Mouse (Mus musculus): ENCODE measurements around the gene Fbxw8. TPM values are rescaled to one million over a fixed set of nuclear protein-coding genes. Genes with fewer than 3 reads are reported as not detected.

Fbxw8 gene
- total RNA-seq, 4 experiments from 2014 or later: 30.5 to 33.5 (median 31.6) TPM

DNA sequence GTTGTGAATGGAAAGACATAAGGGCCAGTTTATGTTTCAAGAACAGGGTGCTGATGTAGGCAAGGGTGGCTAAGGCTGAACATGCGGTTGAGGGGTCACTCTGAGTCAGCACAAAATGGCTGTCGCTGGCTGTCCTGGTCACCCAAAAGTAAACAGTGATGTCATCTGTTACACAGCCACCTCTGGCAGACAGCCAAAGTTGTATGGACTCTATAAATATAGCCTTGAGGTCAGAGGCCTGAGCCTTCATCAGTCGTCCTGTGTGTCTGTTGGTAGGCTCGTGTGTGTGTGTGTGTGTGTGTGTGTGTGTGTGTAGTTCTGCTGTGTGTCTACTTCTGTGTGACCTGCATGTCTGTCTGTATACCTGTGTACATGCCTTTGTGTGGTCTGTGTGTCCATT lies 1.7 kb upstream of the Fbxw8 start:
- DNase-seq (ENCODE audit: low spot score in 2 of 2): no peak

DNA sequence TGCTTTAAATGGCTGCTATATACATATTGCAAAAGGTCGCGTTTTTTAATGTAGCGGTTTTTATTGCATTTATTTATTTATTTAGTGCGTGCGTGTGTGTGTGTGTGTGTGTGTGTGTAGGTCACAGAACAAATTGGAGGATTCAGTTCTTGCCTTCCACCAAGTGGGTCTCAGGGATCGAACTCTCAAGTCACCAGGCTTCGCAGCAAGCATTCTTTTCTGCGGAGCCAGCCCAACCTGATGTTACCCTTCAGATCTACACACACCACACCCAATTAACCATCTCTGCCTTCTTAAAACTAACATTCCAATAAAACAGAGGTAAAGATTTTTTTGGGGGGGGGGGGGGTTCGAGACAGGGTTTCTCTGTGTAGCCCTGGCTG lies 292 bp upstream of the Fbxw8 start:
- DNase-seq (ENCODE audit: low spot score in 2 of 2): no peak

DNA sequence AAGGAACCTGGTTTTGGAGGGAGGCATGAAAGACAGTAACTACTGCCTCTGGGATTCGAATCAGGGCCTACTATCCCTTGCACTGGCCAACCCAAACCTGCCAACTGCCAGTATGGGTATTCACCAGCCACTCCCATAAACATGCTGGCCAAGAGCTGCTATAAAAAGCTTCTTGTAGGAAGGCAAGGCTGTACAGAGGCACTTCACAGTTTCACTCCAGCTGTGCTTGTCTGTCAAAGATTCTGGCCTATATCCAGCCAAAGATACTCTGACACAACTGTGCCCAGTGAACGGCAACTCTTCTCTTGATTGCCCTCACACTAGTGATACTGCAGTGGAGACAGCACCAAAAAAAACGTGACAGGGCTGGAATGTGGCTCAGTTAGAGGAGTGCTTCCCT lies 5.6 kb downstream of the Fbxw8 start:
- DNase-seq (ENCODE audit: low spot score in 2 of 2): no peak

DNA sequence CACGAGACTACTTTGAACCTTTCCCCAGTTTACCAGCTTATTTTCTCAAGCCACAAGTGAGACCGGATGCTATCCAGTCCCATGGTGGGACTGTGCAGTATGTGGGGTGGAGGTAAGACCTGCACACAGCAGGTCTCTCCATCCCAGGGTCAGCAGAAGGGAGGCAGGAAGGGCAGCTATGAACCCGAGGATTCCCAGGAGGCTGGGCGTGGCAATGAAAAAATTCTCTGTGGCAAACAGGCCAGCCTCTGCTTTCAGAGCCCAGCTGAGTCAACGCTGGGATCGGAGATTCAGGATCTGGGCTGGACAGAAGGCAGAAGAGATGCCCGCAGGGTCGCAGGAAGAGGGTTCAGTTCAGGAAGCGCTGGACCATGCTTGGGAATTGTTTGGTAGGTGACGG lies 8.0 kb downstream of the Fbxw8 start:
- no peak for DNase-seq (ENCODE audit: low spot score in 2 of 2)

DNA sequence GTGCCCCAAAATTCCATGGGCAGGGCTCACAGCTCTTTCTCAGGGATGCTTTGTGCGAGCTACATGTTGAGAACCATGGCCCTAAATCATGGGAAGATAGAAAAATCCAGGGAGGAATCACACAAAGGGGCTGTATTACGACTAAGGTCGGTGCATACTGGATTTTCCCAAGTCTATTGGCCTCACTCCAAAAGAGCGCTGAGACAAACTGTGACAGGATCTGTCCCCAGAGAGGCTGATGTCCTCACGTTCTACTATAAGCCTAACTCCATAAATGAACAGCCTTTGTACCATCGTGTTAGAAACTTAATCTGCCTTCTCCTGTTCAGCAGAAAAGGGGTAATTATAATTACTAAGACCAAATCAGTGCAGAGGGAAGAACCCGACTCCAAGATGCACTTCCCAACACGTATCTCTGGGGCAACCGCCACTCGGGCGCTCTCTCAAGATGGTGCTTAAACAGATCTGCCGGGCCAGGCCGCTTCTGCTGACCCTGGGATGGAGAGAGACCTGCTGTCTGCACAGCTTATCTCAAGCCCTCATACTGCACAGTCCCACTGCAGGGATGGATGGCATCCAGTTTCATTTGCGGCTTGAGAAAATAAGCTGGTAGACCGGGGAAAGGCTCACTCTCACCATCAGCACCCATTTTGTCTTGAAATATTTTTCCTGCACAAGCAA lies 9.1 kb downstream of the Fbxw8 start:
- no peak for DNase-seq (ENCODE audit: low spot score in 2 of 2)

DNA sequence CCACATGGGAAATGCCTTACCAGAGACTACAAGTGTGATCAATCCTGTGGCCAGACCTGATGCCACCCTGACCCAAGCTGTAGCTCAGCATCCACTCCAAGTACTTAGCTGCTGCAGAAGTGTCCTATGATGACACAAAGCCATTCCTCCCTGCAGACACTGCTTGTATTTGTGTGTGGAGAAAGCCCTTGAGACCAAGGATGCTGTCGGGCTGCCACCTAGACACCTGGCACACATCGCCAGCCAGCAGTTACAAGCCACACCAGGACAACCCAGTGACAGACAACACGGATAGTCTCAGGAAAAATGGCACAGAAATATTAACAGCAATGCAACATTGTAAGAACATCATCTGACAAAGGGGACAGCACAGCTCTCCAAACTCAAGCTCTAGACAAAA lies 9.8 kb downstream of the Fbxw8 start:
- DNase-seq (ENCODE audit: low spot score in 2 of 2): no peak

DNA sequence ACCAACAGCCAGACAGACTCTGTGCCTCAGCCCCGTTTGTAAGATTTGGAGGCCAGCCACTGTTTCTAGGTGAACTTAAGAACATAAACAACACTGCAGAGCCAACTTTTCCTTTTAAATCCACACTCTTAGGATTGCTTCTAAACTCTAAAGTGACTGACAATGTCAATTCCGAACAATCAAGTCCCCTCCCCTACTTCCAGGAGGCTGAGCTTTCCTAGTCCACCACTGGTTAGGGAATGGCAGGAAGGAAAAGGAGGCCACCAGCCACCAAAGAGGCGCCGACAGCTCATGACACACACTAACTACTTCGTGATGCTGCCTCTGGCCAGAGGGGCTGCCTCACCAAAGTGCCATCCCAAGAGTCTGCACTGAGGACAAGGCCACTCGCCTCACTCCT lies 10.5 kb downstream of the Fbxw8 start:
- DNase-seq (ENCODE audit: low spot score in 2 of 2): no peak

DNA sequence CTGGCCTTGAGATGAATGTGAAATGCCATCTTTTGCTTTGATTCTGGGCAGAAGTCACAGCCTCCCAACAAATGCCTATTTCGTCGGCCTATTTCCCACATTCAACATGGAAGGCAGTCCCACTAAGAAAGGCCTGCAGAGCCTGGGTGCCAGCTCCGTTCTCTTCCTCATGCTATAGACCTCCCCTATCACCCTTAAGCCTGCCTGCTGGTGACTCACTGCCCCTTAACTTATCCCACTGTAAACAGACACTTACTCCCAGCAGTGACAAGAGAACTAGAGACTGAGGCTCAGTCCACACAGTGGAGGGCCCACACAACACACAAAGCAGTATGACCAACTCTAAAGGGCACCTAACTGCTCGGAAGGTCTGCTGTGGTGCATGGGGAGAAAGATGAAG lies 10.9 kb downstream of the Fbxw8 start:
- no peak for DNase-seq (ENCODE audit: low spot score in 2 of 2)

DNA sequence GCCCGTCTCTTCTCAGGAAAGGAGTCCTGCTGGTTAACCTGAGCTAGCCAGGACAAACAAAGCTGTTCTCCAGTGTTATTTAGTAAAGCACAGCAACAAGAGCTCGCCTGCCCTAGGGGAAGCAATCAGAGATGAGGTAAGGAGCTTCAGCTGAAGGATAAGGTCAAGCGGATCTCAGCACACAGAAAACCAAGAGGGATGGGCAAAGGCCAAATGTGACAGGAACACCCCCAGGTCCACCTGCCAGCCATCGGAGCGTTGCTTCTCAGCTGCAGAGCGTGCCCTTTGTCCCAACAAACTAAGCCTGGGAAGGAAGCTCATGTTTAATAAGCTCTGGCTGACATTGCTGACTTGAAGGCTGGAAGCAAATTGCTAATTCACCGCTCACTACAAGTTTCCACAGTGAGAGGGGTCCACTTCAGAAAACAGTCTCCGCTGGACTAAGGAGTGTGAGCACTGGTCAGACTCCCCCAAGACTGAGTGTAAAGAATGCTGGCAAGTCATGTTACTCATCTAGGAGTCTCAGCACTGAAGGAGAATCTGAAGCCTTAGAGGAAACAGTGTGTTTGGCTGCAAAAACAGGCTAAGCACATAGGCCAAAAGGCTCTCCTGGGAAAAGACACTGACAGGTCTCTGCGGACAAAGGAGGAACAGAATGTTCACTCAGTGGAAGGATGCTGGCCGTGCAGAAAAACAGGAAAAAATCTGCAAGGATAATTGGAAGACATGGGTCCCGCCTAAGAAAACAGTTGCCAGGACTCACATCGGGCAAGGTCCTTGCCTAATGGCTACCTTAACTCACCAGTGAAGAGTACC lies 11.8 kb downstream of the Fbxw8 start:
- DNase-seq (ENCODE audit: low spot score in 2 of 2): no peak

DNA sequence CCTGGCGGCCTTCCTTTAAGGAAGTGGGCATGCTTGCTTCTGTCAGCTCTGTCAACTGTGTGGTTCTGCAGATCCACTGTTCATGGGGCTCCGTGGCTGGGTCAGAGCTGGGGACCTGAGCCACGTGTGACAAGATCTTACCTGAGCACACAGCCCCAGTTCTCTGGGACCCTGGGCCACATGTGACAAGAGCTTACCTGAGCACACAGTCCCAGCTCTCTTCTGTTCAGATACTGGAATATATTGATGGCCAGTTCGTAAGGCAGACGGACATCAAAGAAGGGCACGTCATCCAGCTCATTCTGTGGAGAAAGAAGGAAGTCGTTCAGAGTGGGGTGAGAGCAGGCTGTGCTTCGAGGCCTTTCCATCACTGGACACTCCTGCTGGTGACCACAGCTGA lies 12.8 kb downstream of the Fbxw8 start:
- DNase-seq (ENCODE audit: low spot score in 2 of 2): no peak

DNA sequence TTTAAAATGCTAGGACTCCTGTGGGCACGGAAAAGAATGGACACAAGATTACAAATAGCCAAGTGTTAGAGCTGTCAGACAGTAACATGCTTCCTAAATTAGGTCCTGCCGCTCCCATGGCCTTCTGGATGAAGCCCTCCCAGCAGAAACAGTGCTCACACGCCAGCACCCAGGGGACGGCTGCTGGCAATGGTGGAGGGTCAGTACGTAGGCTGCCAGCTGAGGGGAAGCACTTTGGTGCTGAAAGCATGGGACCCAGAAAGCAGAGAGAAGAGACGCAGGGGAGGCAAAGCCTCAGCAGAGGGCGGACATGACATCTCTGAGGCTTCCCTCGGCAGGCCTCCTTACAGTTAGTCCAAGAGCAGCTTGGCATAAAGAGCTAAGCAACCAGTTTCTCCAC lies 15.6 kb downstream of the Fbxw8 start:
- DNase-seq (ENCODE audit: low spot score in 2 of 2): no peak

DNA sequence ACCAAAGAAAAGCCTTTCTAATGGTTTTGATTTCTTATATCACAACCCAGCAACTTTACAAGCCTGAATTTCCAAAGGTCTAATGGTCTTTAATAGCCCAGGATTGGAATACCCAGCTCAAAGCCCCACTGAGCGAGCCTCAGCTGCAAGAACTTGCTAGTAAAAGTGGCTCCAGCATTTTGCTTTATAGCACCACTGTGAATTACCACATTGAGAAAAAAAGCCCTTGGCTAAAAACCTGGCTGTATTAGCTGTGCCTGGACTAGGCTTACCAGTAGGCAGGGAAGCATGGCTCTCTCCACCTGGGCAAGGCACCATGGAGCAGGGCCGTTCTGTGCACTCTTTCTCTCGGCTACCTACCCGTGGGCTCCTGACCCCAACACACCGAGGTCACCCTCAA lies 18.9 kb downstream of the Fbxw8 start:
- DNase-seq (ENCODE audit: low spot score in 2 of 2): no peak

DNA sequence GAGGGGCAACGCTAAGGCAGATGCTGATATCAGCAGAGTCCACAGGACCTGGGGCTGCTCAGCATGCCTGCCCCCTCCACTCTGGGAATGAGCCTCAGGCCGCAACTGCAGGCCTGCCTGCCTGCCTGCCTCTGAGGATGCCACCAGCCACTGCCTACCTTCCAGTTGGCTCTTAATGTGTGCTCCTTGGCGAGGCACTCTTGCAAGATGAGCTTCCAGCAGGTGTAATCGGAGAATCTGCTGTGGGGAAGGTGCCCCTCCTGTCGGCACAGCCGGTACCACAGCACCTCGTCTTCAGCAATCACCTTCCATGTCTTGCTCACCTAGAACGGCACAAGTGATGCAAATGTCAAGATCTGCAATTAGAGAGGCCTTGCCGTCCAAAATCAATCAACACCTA lies 26.6 kb downstream of the Fbxw8 start:
- DNase-seq (ENCODE audit: low spot score in 2 of 2): no peak

DNA sequence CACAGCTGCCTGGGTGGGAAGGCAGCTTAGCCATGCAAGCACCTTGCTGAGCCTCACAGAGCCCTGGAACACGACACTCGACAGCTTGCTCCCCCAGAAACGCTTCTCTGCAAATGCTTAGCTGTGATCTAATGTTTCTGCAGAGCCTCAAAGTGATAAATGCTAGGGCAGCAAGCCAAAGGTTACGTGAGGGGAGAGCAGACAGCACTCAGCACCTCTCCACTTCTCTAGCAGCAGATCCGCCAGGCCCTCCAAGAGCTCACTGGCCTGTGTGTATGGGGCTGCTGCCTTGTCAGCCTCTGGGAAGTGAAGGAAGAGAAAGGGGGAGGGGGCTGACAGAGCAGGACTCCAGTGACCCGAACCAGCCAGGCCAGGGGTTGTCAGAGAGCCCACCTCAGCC lies 27.1 kb downstream of the Fbxw8 start:
- DNase-seq (ENCODE audit: low spot score in 2 of 2): no peak

DNA sequence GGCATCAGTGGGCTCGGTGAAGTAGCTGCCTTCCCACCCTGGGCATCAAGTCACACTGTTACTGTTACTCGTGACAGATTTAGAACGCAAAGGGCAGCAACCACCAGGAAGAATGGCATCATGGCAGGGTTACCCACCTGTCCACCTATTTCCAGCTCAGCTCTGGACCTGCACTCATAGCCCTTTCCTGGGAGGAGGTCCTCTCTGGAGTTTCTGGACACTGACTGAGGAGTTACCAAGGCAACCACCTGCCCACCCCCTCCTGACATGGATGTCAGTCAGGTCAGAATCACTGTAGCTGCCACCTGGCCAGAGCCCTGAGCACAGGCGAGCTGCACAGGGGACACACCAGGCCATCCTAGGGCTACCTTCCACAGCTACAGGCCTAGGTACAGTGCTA lies 28.6 kb downstream of the Fbxw8 start:
- DNase-seq (ENCODE audit: low spot score in 2 of 2): no peak

DNA sequence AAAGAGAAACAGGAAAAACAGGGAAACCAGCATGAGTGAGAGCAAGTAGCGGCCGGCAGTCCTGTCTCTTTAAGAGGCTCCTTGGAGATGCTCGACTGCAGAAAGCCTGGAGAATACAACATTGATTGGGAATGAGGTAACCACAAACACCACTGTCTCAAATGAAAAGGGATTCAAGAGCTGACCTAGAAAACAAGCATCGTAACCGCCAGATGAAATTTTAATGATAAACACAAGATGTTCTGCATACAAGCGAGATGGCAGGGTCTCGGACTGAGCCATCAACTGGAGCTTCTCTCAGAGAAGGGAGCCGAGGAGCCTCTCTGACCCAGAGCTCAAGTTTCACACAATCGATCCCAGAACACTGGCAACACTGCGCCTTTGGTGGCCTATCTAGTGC lies 32.2 kb downstream of the Fbxw8 start:
- DNase-seq (ENCODE audit: low spot score in 2 of 2): no peak

DNA sequence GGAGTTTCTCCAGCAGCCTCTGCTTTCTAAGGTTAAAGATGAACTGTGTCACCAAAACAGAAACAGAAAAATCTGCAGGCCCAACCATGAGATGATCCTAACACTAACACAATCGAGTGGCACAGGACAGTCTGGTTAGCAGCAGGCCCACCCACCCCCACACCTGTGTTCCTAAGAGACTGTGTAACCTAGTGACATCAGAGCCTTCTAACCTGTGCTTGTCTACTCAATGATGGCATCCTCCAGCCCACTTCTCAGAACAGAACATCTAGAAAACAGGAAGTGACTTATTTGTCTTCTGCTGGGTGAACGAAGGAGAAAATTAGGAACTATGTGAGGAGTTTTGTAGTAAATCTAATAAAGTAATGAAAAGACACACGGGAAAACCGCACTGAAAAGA lies 33.3 kb downstream of the Fbxw8 start:
- DNase-seq (ENCODE audit: low spot score in 2 of 2): no peak

DNA sequence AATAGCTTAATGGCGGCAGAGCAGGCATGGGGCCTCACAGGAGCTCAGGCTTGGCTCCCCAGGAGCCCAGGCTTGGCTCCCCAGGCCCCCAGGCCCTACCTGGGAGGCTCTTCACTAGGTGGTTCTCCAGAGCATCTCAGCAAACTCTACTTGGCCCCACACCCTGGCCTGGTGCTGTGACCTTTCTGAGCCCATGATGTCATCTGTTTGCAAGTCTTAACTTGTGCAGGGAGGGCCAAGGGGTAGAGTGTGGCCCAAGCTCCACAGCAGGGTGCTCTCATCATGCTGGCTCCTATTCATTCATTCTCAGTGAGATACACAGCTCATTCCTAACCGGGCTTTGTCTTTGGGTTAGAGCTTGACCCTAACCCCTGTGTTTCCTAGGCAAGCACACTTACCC lies 34.6 kb downstream of the Fbxw8 start:
- no peak for DNase-seq (ENCODE audit: low spot score in 2 of 2)

DNA sequence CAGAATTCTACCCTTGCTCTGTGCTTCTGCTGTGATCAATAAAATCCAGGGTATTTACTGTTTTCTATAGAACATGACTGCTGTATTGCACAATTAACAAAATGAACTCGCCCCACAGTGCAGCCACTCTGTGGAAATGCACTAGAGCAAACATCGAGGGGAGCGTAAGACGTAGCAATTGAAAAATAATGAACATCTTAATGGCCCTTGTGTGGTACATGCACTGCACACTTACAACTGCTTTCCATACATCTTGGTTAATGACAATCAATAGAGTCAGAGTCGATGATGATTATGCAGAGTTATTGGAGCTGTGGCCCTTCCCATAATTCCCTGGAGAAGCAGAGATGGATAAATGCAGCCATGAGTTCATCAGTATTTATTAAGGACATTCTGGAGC lies 36.3 kb downstream of the Fbxw8 start:
- no peak for DNase-seq (ENCODE audit: low spot score in 2 of 2)

DNA sequence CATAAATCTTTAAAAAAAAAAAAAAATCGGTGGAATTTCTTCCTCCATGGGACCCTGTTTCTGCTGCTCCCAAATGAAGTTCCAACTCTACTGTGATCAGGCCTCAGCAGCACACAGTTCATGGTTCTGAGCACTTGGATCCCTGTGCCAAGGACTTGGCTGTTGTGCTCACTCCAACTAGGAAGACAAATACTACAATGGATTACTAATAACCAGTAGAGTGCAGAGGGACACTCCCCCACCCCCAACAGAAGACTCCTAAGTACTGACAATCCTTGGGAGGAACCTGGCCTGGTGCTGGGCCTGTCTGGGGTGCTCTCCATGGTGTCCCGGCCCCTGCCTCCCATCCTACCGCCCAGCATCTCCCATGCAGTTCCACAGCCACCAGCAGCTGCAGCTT lies 36.9 kb downstream of the Fbxw8 start:
- no peak for DNase-seq (ENCODE audit: low spot score in 2 of 2)

DNA sequence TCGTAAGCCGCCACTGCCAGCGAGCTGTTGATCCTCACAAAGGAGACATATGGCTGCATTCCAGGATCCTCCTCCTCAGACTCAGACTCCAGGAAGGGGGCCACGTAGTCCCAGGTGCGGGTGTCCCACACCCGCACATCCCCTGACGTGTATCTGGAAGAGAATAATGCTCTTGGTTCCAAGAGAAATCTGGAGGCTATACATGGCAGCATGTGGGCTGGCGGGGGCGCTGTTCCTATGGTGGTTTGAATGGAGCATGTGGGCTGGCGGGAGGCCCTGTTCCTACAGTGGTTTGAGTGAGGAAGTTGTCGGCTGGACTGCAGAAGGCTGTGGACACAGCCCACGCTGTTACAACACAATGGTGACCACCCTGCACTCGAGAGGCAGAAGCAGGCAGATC lies 41.6 kb downstream of the Fbxw8 start:
- peak; percentile 60 to 92 for DNase-seq (ENCODE audit: low spot score in 2 of 2)

DNA sequence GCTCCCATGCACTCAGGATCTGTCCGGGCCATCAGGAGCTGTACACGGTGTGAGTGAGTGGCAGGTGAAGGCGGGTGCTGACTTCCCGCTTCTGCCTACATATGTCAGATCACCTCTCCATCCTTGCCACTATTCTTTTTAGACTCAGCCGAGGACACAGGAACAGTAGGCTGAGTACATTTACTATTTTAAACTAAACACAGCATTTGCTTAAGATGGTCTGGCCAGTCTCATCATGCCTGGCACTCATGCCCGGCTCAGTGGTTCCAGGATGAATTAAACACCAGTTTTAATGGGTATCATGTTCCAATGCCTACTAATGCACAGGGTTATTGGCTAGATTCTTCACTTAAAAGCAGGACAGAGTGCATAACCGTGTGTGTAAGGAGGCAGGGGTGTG lies 42.2 kb downstream of the Fbxw8 start:
- DNase-seq (ENCODE audit: low spot score in 2 of 2): no peak

DNA sequence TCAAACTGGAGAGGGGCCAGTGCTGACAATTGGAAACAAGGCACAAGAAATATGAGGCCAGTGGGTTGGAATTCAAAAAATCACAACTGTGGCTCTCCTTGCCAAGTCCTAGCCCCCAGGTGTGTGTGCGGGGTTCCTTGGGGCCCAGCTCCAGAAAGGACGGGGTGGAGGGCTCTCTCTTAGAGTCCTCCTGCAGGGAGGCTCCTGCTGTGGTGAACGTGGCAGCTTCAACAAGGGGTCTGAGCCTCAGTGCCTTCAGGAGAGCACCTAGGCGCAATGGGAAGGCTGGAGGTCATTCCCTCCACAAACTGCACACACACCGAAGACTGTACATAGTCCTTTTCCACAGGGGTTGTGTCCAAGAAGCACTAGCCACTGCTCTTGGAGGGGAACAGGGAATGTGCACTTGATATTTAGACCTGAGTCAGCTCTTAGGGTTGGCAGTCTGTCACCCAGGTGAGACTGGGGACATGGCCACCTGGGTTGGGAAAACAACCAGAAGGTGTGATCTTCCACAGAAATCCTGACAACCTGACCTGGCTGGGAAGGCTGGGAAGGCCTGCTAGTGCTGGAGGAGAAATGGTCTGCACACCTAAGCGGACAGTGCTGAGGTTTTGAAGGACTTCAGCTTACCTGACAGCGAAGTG lies 46.3 kb downstream of the Fbxw8 start:
- no peak for DNase-seq (ENCODE audit: low spot score in 2 of 2)

All from left cerebral cortex, adult 8-10 months (tissue).